Mouse (Mus musculus): ENCODE data around the gene Ccnf. TPM values are rescaled to one million over a fixed set of nuclear protein-coding genes. Genes with fewer than 3 reads are reported as not detected.

Gene Ccnf
- total and polyA plus RNA-seq, 3 experiments = 34.5 to 73.9 TPM; not detected in 1

DNA sequence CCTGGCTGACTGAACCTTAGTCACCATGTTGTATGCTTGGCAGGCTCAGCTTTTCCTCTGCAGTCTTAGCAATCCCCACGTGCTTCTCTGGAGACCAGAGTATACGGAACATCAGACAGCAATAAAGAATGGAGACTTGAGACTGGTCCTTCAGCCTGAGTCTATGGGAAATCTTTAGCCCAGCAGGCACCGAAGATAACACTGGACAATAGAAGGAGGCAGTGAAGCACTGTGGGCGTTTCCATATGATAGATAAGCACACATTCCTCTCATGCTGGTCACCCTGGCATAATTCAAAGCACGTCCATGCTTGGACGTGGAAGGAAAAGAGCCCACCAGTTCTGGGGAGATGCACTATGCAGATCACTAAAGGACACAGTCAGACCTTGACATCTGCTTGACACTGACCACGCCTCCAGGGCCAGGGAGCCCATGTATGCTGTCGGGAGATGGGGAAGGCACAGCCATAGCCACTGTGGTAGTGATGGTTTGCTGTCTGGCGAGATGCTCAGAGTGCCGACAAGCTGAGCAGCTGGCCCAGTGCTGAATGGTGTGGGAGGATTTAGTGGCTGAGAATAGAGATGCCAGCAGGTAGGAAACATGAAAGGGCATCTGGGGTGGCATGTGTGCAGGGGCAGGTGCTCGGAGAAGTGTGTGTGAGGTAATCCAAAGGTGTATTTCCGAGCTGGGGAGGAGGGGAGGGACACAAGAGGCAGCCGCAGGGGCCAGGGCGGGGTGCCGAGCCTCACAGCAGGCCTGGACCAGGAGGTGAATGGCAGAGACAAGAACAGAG lies 54.1 kb downstream of the Ccnf start:
- Histone ChIP-seq H3K9ac (ENCODE audit: control insufficient read depth, low read depth, low read length, poor library complexity, severe bottlenecking) (no peak overlapping the region), H3K27ac (ENCODE audit: control insufficient read depth, low read depth, low read length) (no peak overlapping the region), H3K4me1 (ENCODE audit: control insufficient read depth in 1 of 2, insufficient read depth in 2 of 2, low read length in 2 of 2) (peaks cover 2 to 36% of the 10 kb centered on the region in 2 experiments), H3K79me2 (ENCODE audit: control insufficient read depth, insufficient read depth, low read length, poor library complexity) (peaks cover 29% of the 10 kb centered on the region), H3K36me3 (ENCODE audit: control insufficient read depth in 1 of 2, insufficient read depth in 2 of 2, low read length in 2 of 2) (peaks cover 5 to 19% of the 10 kb centered on the region in 2 experiments; a peak in 3 of 4 replicates), H3K27me3 (ENCODE audit: control insufficient read depth in 1 of 2, insufficient read depth in 2 of 2, low read length in 2 of 2) (no peaks in the 10 kb centered on the region), H3K4me3 (ENCODE audit: control insufficient read depth in 1 of 2, insufficient read depth in 1 of 2, low read depth in 2 of 2, low read length in 2 of 2) (no peak overlapping the region), H3K9me3 (replicated peaks; ENCODE audit: insufficient read depth, low read length) (no peaks in the 10 kb centered on the region)
- DNase-seq (ENCODE audit: low read depth, low spot score) = no peak
- TF ChIP-seq GATA1 (IDR thresholded peaks at IDR 0.05; ENCODE audit: low read depth, low read length) (0 out of 2 replicates have a peak, but pooled peaks have one; percentile 10), KAT2A (conservative IDR thresholded peaks at IDR 0.05; ENCODE audit: low read depth, low read length) (no peak), MAZ (IDR thresholded peaks at IDR 0.05; ENCODE audit: low read depth, low read length) (no peak)

GRCm38 (mm10) chr17:24195349-24195748 lies 55.9 kb downstream of the Ccnf start:
- no peak overlapping the region for H3K27ac ChIP-seq (ENCODE audit: control insufficient read depth, low read depth, low read length)
- no peaks in the 10 kb centered on the region for H3K9me3 ChIP-seq (replicated peaks; ENCODE audit: insufficient read depth, low read length)
- TF ChIP-seq MXI1 (IDR thresholded peaks at IDR 0.05; ENCODE audit: low read depth, low read length) = no peak
- no peak for TF ChIP-seq ELF1 (IDR thresholded peaks at IDR 0.05; ENCODE audit: low read depth, low read length)
- no peak for TF ChIP-seq POLR2AphosphoS5 (IDR thresholded peaks at IDR 0.05; ENCODE audit: borderline replicate concordance, low read depth, low read length)
- no peak for TF ChIP-seq GABPA (IDR thresholded peaks at IDR 0.05; ENCODE audit: low read depth, low read length)
- TF ChIP-seq MEF2A (IDR thresholded peaks at IDR 0.05; ENCODE audit: extremely low read depth, insufficient replicate concordance, low read depth, low read length, poor library complexity, severe bottlenecking) = no peak
- H3K36me3 ChIP-seq (ENCODE audit: control insufficient read depth in 1 of 2, insufficient read depth in 2 of 2, low read length in 2 of 2) = peaks cover 7 to 12% of the 10 kb centered on the region in 2 experiments; a peak in 3 of 4 replicates
- DNase-seq (ENCODE audit: low read depth, low spot score) = no peak
- H3K4me3 ChIP-seq (ENCODE audit: control insufficient read depth in 1 of 2, insufficient read depth in 1 of 2, low read depth in 2 of 2, low read length in 2 of 2) = no peak overlapping the region
- peaks cover 2 to 28% of the 10 kb centered on the region in 2 experiments for H3K4me1 ChIP-seq (ENCODE audit: control insufficient read depth in 1 of 2, insufficient read depth in 2 of 2, low read length in 2 of 2)
- peaks cover 16% of the 10 kb centered on the region for H3K79me2 ChIP-seq (ENCODE audit: control insufficient read depth, insufficient read depth, low read length, poor library complexity)
- no peak overlapping the region for H3K9ac ChIP-seq (ENCODE audit: control insufficient read depth, low read depth, low read length, poor library complexity, severe bottlenecking)
- no peaks in the 10 kb centered on the region for H3K27me3 ChIP-seq (ENCODE audit: control insufficient read depth in 1 of 2, insufficient read depth in 2 of 2, low read length in 2 of 2)

GRCm38 (mm10) chr17:24193769-24194168 lies 57.5 kb downstream of the Ccnf start:
- H3K79me2 ChIP-seq (ENCODE audit: control insufficient read depth, insufficient read depth, low read length, poor library complexity) = peaks cover 14% of the 10 kb centered on the region
- no peak for TF ChIP-seq CHD1 (IDR thresholded peaks at IDR 0.05; ENCODE audit: low read depth, low read length)
- TF ChIP-seq MAX (IDR thresholded peaks at IDR 0.05; ENCODE audit: low read length) = no peak
- TF ChIP-seq TAL1 (IDR thresholded peaks at IDR 0.05; ENCODE audit: low read length) = no peak
- DNase-seq (ENCODE audit: low read depth, low spot score) = no peak
- peaks cover 0 to 12% of the 10 kb centered on the region in 2 experiments; a peak in 3 of 4 replicates for H3K4me1 ChIP-seq (ENCODE audit: control insufficient read depth in 1 of 2, insufficient read depth in 2 of 2, low read length in 2 of 2)
- no peak overlapping the region for H3K4me3 ChIP-seq (ENCODE audit: control insufficient read depth in 1 of 2, insufficient read depth in 1 of 2, low read depth in 2 of 2, low read length in 2 of 2)
- H3K9me3 ChIP-seq (replicated peaks; ENCODE audit: insufficient read depth, low read length) = no peaks in the 10 kb centered on the region
- peaks cover 3 to 7% of the 10 kb centered on the region in 2 experiments; a peak in 3 of 4 replicates for H3K36me3 ChIP-seq (ENCODE audit: control insufficient read depth in 1 of 2, insufficient read depth in 2 of 2, low read length in 2 of 2)
- H3K27ac ChIP-seq (ENCODE audit: control insufficient read depth, low read depth, low read length) = no peak overlapping the region
- H3K9ac ChIP-seq (ENCODE audit: control insufficient read depth, low read depth, low read length, poor library complexity, severe bottlenecking) = no peak overlapping the region
- no peaks in the 10 kb centered on the region for H3K27me3 ChIP-seq (ENCODE audit: control insufficient read depth in 1 of 2, insufficient read depth in 2 of 2, low read length in 2 of 2)
